9 mouse cellular contexts compared by ENCODE assay signal in the genomic region with DNA sequence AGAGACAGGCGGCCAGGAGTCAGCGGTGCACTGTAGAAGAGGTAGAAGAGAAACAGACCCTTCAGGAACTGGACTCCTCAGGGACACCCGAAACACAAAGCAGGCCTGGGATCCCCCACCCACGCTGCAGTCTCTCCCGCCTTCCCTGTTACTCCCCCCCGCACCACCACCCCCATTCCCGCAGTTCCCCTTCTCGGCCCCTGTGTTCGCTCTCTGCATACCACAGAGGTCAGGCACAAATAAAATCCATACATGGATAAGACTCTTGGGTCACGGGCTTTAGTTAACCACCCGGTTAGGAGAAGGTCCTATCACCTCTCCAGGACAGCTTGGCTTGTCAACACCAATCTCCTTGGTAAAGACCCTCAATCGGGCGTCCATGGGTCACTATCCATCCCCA. TPM values are rescaled to one million over a fixed set of nuclear protein-coding genes. Genes with fewer than 3 reads are reported as not detected.
A peak's percentile ranks its signal among the peaks of the same experiment; 100 is the strongest.
DNase-seq lines count a peak whose midpoint lies in the region; ATAC-seq and TF ChIP-seq lines count a peak whose summit lies in the region.
"Had no signal": no experiment of that assay in that cellular context is flagged by ENCODE, and none has a peak within 500 bp of the region (broad histone marks: within the 10 kb centered on the region; RNA-seq: fewer than 3 reads in every experiment).

No protein-coding gene starts in this region.

- peak overlapping the region; percentile 49 for H3K4me2 ChIP-seq in kidney, postnatal 0 days (ENCODE audit: low read length)
- H3K4me2 ChIP-seq in forebrain, embryonic 12.5 days = peak overlapping the region; percentile 52
- H3K4me2 ChIP-seq in limb, embryonic 13.5 days (replicated peaks) = peak overlapping the region; percentile 63
- H3K4me2 ChIP-seq in neural tube, embryonic 15.5 days = peak overlapping the region; percentile 54

- H3K9ac ChIP-seq in kidney, postnatal 0 days (ENCODE audit: low read depth, low read length) = peak overlapping the region; percentile 45
- H3K9ac ChIP-seq in forebrain, embryonic 12.5 days = peak overlapping the region; percentile 30
- peak overlapping the region; percentile 59 for H3K9ac ChIP-seq in limb, embryonic 13.5 days
- no peak overlapping the region for H3K9ac ChIP-seq in neural tube, embryonic 15.5 days (replicated peaks)

- no peaks in the 10 kb centered on the region for H3K36me3 ChIP-seq in kidney, postnatal 0 days (ENCODE audit: insufficient read depth, low read length)
- no peaks in the 10 kb centered on the region for H3K36me3 ChIP-seq in forebrain, embryonic 12.5 days (replicated peaks)
- no peaks in the 10 kb centered on the region for H3K36me3 ChIP-seq in limb, embryonic 13.5 days
- no peaks in the 10 kb centered on the region for H3K36me3 ChIP-seq in neural tube, embryonic 15.5 days

- peak; percentile 14; the same call in 1 of the 2 replicates for ATAC-seq in kidney, postnatal 0 days (replicated peaks; ENCODE audit: low FRiP score, low read depth)
- ATAC-seq in forebrain, embryonic 12.5 days (ENCODE audit: low FRiP score) = peak; percentile 4; the same call in 1 of the 2 replicates
- ATAC-seq in limb, embryonic 13.5 days (ENCODE audit: low FRiP score, low read depth) = peak; percentile 46
- ATAC-seq in neural tube, embryonic 15.5 days (ENCODE audit: low FRiP score) = 0 out of 2 replicates have a peak, but pooled peaks have one; percentile 9
- no peak for ATAC-seq in inflammation-experienced regulatory T-cells, adult 6 months
- ATAC-seq: Patski had no signal

- peaks cover 42% of the 10 kb centered on the region for H3K4me1 ChIP-seq in kidney, postnatal 0 days (replicated peaks; ENCODE audit: insufficient read depth, low read length)
- H3K4me1 ChIP-seq in forebrain, embryonic 12.5 days = peaks cover 62% of the 10 kb centered on the region
- H3K4me1 ChIP-seq in limb, embryonic 13.5 days = peaks cover 64% of the 10 kb centered on the region
- H3K4me1 ChIP-seq in neural tube, embryonic 15.5 days = peaks cover 55% of the 10 kb centered on the region

- peak overlapping the region; percentile 67 for H3K27ac ChIP-seq in kidney, postnatal 0 days
- peak overlapping the region; percentile 83 for H3K27ac ChIP-seq in forebrain, embryonic 12.5 days
- H3K27ac ChIP-seq in limb, embryonic 13.5 days = peak overlapping the region; percentile 92
- 0 out of 2 replicates have a peak overlapping the region, but pooled peaks have one; percentile 28 for H3K27ac ChIP-seq in neural tube, embryonic 15.5 days (replicated peaks)
- no peak overlapping the region for H3K27ac ChIP-seq in layer of hippocampus, adult 2 months

- intact Hi-C loops in left cerebral cortex, postnatal 10 days (cut with DNase I) = no loop called here

- DNase-seq in kidney, postnatal 0 days (ENCODE audit: low spot score) = peak; percentile 78
- DNase-seq in kidney, adult 8-10 months = no peak
- DNase-seq in left cerebral cortex, postnatal 10 days (ENCODE audit: extremely low spot score in 1 of 2, low spot score in 2 of 2) = no peak
- no peak for DNase-seq in layer of hippocampus, adult 2 months (ENCODE audit: low spot score in 2 of 2)

- TF ChIP-seq CTCF in kidney, postnatal 0 days (IDR thresholded peaks at IDR 0.05; ENCODE audit: low read depth) = no peak
- TF ChIP-seq CTCF in layer of hippocampus, adult 2 months (conservative IDR thresholded peaks at IDR 0.05) = no peak

- peak overlapping the region; percentile 5; the same call in 1 of the 2 replicates for H3K4me3 ChIP-seq in kidney, postnatal 0 days (replicated peaks; ENCODE audit: low read depth, low read length)
- peak overlapping the region; percentile 20 for H3K4me3 ChIP-seq in forebrain, embryonic 12.5 days (replicated peaks)
- H3K4me3 ChIP-seq in limb, embryonic 13.5 days = peak overlapping the region; percentile 33
- H3K4me3 ChIP-seq in neural tube, embryonic 15.5 days (replicated peaks) = peak overlapping the region; percentile 19
- H3K4me3 ChIP-seq in layer of hippocampus, adult 2 months = no peak overlapping the region

- no peaks in the 10 kb centered on the region for H3K27me3 ChIP-seq in kidney, postnatal 0 days (ENCODE audit: insufficient read depth, low read length)
- no peaks in the 10 kb centered on the region for H3K27me3 ChIP-seq in forebrain, embryonic 12.5 days
- no peaks in the 10 kb centered on the region for H3K27me3 ChIP-seq in limb, embryonic 13.5 days
- 0 out of 2 replicates have a peak, but pooled peaks cover 3% of the 10 kb centered on the region for H3K27me3 ChIP-seq in neural tube, embryonic 15.5 days (replicated peaks)
- H3K27me3 ChIP-seq: Patski had no signal

- WGBS in kidney, postnatal 0 days = 11% methylated on average over 13 of the region's 13 CpGs
- 4% methylated on average over 11 of the region's 13 CpGs for WGBS in forebrain, embryonic 12.5 days
- WGBS in limb, embryonic 13.5 days = 3% methylated on average over 13 of the region's 13 CpGs
- 11% methylated on average over 13 of the region's 13 CpGs for WGBS in neural tube, embryonic 15.5 days

- no peaks in the 10 kb centered on the region for H3K9me3 ChIP-seq in kidney, postnatal 0 days (replicated peaks; ENCODE audit: low read length)
- H3K9me3 ChIP-seq in forebrain, embryonic 12.5 days = no peaks in the 10 kb centered on the region
- no peaks in the 10 kb centered on the region for H3K9me3 ChIP-seq in limb, embryonic 13.5 days
- no peaks in the 10 kb centered on the region for H3K9me3 ChIP-seq in neural tube, embryonic 15.5 days (replicated peaks)

RNA-seq across cellular contexts. Expression of a gene that starts 26.9 kb away (rescaled TPM):
- polyA plus RNA-seq in kidney, postnatal 0 days (2015; fragmentation: Nextera tagmentation; extraction: Ambion mirVana) = 21.3 and 21.6 TPM in 2 replicates
- 18.9 and 22.6 TPM in 2 replicates for polyA plus RNA-seq in forebrain, embryonic 12.5 days (2016; fragmentation: Nextera tagmentation; extraction: Ambion mirVana)
- 18.9 and 22.3 TPM in 2 replicates for polyA plus RNA-seq in limb, embryonic 13.5 days (2015; fragmentation: Nextera tagmentation; extraction: Ambion mirVana)
- 9.0 and 15.8 TPM in 2 replicates for polyA plus RNA-seq in neural tube, embryonic 15.5 days (2015; fragmentation: Nextera tagmentation; extraction: Ambion mirVana)
- 1 to 10 TPM; 3.7 to 5.2 TPM for total RNA-seq in left cerebral cortex, postnatal 10 days (2021)
- polyA plus RNA-seq in inflammation-experienced regulatory T-cells, adult 6 months (2017; shearing (Covaris generic)) = 100 to 1,000 TPM; 255 to 344 (median 288) TPM
- 1 to 10 TPM; 4.2 to 5.6 TPM for total RNA-seq in layer of hippocampus, adult 2 months (2021)

Comparison
In these comparisons a context has a peak if more than half of its experiments do, and no peak if none do; other contexts are left out.
1. RNA of a gene that starts 26.9 kb away (polyA plus RNA-seq): 255 to 344 TPM in inflammation-experienced regulatory T-cells, adult 6 months; 21.3 to 21.6 TPM in kidney, postnatal 0 days, 18.9 to 22.6 TPM in forebrain, embryonic 12.5 days, 18.9 to 22.3 TPM in limb, embryonic 13.5 days and 9.0 to 15.8 TPM in neural tube, embryonic 15.5 days; every median in the first group is over 10 times any median in the second.
2. Peak in every context shown above with its lines, with median percentiles within 50 percentile points of each other: H3K4me2 ChIP-seq.